Mouse (Mus musculus) lung, embryonic 16.5 days (tissue): ENCODE data around the gene Dip2b. TPM values are rescaled to one million over a fixed set of nuclear protein-coding genes. Genes with fewer than 3 reads are reported as not detected.

Experiments used
- ATAC-seq: fragments of 200-750 bp; cut with Nextera tagmentation; 2 replicates; pipeline ENCODE4 v1.8.0; 2017; ENCODE audit warnings: low read depth, mild to moderate bottlenecking, moderate library complexity
- H3K27ac ChIP-seq: fragments of 300-500 bp; sonication (generic); 2 replicates; pipeline ENCODE4 v1.5.1; 2014; ENCODE audit warnings: mild to moderate bottlenecking, control low read depth, low read length
- H3K27me3 ChIP-seq: fragments of 300-500 bp; sonication (generic); 2 replicates; pipeline ENCODE4 v1.6.1; 2014; ENCODE audit warnings: low read depth, low read length, mixed read lengths; ENCODE audit not compliant: control insufficient read depth, insufficient read depth
- H3K36me3 ChIP-seq: fragments of 300-500 bp; sonication (generic); 2 replicates; pipeline ENCODE4 v1.6.1; 2014; ENCODE audit warnings: low read length; ENCODE audit not compliant: control insufficient read depth, insufficient read depth
- H3K4me1 ChIP-seq: fragments of 300-500 bp; sonication (generic); replicated peaks from 2 replicates; pipeline ENCODE4 v1.6.1; 2014; ENCODE audit warnings: low read length, mixed read lengths; ENCODE audit not compliant: control insufficient read depth, insufficient read depth
- H3K4me2 ChIP-seq: fragments of 300-500 bp; sonication (generic); 2 replicates; pipeline ENCODE4 v1.6.1; 2014; ENCODE audit warnings: low read depth, low read length, control low read depth
- H3K4me3 ChIP-seq: fragments of 300-500 bp; sonication (generic); 2 replicates; pipeline ENCODE4 v1.5.1; 2014; ENCODE audit warnings: mild to moderate bottlenecking, low read length, control low read depth
- H3K9ac ChIP-seq: fragments of 300-500 bp; sonication (generic); 2 replicates; pipeline ENCODE4 v1.6.1; 2014; ENCODE audit warnings: low read length, control low read depth
- H3K9me3 ChIP-seq: fragments of 300-500 bp; sonication (generic); 2 replicates; pipeline ENCODE4 v1.6.1; 2016; ENCODE audit warnings: low read length; ENCODE audit not compliant: control insufficient read depth
- WGBS: fragments of 180-500 bp; shearing (Covaris S2); extraction: QIAGEN DNeasy Blood & Tissue Kit; methylation state at CpG from one replicate; pipeline ENCODE4 v1.1.7; 2014; 5-methylcytosine and 5-hydroxymethylcytosine counted together
- polyA plus RNA-seq: library from polyadenylated mRNA; unstranded; fragments of >200 nt; fragmentation: Nextera tagmentation; extraction: Ambion mirVana; gene quantifications from 2 replicates; pipeline ENCODE4 v1.2.1, GENCODE M21; 2015

Gene Dip2b
- polyA plus RNA-seq, 1 experiment from 2014 or later: 10.4 TPM

DNA sequence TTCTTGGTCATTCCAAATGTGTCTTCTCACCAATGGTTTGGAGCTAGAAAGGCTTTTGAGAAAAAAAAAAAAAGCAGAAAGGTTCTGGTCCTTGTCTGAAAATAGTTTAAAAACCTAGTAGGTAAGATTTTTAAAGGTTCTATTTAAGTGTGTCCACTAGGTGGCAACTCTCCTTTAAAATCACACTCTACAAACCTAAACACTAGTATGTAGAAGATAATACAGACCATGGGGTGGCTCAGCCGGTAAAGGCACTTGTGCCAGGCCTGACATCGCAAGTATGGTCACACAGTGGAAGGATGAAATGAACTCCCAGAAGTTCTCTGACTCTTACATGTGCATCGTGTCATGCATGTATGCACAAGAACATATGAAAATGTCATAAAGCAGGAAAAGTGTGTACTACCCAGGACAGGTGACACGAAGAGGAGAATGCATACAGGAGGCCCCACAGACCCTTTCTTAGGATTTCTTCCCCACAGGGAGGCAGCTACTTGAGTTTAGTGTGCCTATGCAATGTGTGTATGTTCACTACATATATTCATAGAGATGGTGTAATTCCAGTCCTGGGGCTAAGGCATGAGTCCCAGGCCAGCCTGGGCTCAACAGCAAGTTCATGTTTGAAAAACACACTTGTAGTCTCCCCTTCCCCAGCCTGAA, 224.9 kb downstream of the Dip2b start:
- Histone ChIP-seq H3K9me3 (no peaks in the 10 kb centered on the region), H3K36me3 (peaks cover 13% of the 10 kb centered on the region), H3K4me3 (no peak overlapping the region), H3K9ac (no peak overlapping the region), H3K4me2 (no peak overlapping the region), H3K27ac (no peak overlapping the region), H3K4me1 (no peaks in the 10 kb centered on the region), H3K27me3 (no peaks in the 10 kb centered on the region)
- WGBS: 28% methylated on average over 4 of the region's 4 CpGs
- no peak for ATAC-seq

DNA sequence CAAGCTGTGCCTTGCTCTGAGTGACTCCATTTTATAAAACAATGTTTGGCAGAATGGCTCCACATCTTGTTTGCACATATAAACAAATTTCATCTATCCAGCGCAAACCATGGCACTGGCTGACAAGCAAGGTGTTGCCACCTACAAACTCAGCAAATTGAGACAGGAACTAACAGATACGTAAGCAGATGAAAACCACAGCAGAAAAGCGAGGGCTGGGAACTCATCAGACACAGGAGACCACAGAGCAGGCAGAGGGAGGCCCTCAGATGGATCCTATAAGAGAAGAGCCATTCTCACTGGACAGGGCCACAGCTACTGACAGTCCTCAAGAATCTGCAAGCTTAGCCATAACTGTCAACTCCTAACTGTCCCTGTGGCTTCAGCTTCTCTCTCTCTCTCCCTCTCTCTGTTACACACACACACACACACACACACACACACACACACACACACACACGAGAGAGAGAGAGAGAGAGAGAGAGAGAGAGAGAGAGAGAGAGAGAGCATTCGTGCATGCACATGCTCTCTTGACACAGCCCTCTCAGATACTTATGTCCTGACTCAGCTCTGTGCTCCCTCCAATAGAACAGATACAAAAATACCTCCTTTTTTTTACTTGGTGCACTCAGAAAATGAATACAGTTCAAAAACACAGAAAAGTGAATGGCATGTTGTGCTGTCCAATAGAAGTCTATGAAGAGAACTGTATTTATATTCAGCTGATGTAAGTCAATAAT, 227.3 kb downstream of the Dip2b start:
- Histone ChIP-seq H3K36me3 (peaks cover 9% of the 10 kb centered on the region; the same call in 1 of the 2 replicates), H3K4me1 (no peaks in the 10 kb centered on the region), H3K9me3 (no peaks in the 10 kb centered on the region), H3K27ac (no peak overlapping the region), H3K27me3 (no peaks in the 10 kb centered on the region), H3K4me2 (no peak overlapping the region), H3K4me3 (no peak overlapping the region), H3K9ac (no peak overlapping the region)
- 80% methylated on average over 4 of the region's 5 CpGs for WGBS
- ATAC-seq: no peak

DNA sequence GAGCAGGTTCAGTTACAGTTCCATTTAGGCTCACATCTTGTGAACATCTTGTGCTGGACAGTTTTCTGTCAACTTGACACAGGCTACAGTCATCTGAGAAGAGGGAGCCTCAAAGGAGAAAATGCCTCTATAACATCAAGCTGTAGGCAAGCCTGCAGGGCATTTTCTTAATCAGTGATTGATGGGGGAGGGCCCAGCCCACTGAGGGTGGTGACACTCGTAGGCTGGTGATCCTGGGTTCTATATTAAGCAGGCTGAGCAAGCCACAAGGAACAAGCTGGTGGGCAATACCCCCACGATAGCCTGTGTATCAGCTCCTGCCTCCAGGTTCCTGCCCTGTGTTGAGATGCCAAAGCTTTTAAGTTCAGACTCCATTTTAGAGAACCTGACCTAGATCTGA, 230.5 kb downstream of the Dip2b start:
- no peaks in the 10 kb centered on the region for H3K9me3 ChIP-seq
- H3K27ac ChIP-seq: no peak overlapping the region
- H3K9ac ChIP-seq: no peak overlapping the region
- H3K4me3 ChIP-seq: no peak overlapping the region
- ATAC-seq: no peak
- no peaks in the 10 kb centered on the region for H3K27me3 ChIP-seq
- H3K4me2 ChIP-seq: no peak overlapping the region
- 63% methylated on average over 2 of the region's 2 CpGs for WGBS
- H3K36me3 ChIP-seq: no peaks in the 10 kb centered on the region
- no peaks in the 10 kb centered on the region for H3K4me1 ChIP-seq

Other genes with a start within 250 kb of the Dip2b start
- gene Lima1, start 163.2 kb upstream of the Dip2b start, polyA plus RNA-seq: 44.9 and 47.0 TPM in 2 replicates
- not detected in 2 replicates for gene Fam186a, start 71.6 kb upstream of the Dip2b start, polyA plus RNA-seq
- gene Larp4, start 68.6 kb upstream of the Dip2b start, polyA plus RNA-seq: 30.8 and 34.6 TPM in 2 replicates
- gene Atf1, start 189.2 kb downstream of the Dip2b start, polyA plus RNA-seq: 44.5 and 46.2 TPM in 2 replicates
- gene Tmprss12, start 242.2 kb downstream of the Dip2b start, polyA plus RNA-seq: not detected in 2 replicates